Mouse (Mus musculus) forebrain, embryonic 10.5 days (tissue): Measurements from ENCODE around the gene Klk1b21. TPM values are rescaled to one million over a fixed set of nuclear protein-coding genes. Genes with fewer than 3 reads are reported as not detected.
"Not testable (repeated sequence)": the region's sequence is repeated elsewhere in the genome, so short reads cannot be mapped to it uniquely, and the experiment has no call there.

ENCODE experiments used
- DNase-seq: peaks from one replicate; pipeline ENCODE4 v3.0.0-alpha.2; 2017; ENCODE audit warnings: low spot score; ENCODE audit errors: extremely low spot score
- H3K27ac ChIP-seq: fragments of 300-500 bp; sonication (generic); 2 replicates; pipeline ENCODE4 v1.5.1; 2016; ENCODE audit warnings: mild to moderate bottlenecking
- H3K27me3 ChIP-seq: fragments of 300-500 bp; sonication (generic); 2 replicates; pipeline ENCODE4 v1.6.1; 2016; ENCODE audit warnings: mild to moderate bottlenecking; ENCODE audit not compliant: poor library complexity, severe bottlenecking
- H3K36me3 ChIP-seq: fragments of 300-500 bp; sonication (generic); replicated peaks from 2 replicates; pipeline ENCODE4 v1.6.1; 2016; ENCODE audit warnings: mild to moderate bottlenecking, moderate library complexity
- H3K4me1 ChIP-seq: fragments of 300-500 bp; sonication (generic); 2 replicates; pipeline ENCODE4 v1.6.1; 2016
- H3K4me3 ChIP-seq: fragments of 300-500 bp; sonication (generic); 2 replicates; pipeline ENCODE4 v1.5.1; 2016; ENCODE audit warnings: mild to moderate bottlenecking, moderate library complexity
- H3K9me3 ChIP-seq: fragments of 300-500 bp; sonication (generic); 2 replicates; pipeline ENCODE4 v1.6.1; 2016; ENCODE audit warnings: mild to moderate bottlenecking, moderate library complexity
- WGBS: fragments of 180-500 bp; shearing (Covaris S2); methylation state at CpG from one replicate; pipeline ENCODE4 v1.1.7; 2016; 5-methylcytosine and 5-hydroxymethylcytosine counted together
- polyA plus RNA-seq: library from polyadenylated mRNA; unstranded; fragments of >200 nt; fragmentation: Nextera tagmentation; extraction: Ambion mirVana; gene quantifications from 2 replicates; pipeline ENCODE4 v1.2.1, GENCODE M21; 2016

Gene Klk1b21
- polyA plus RNA-seq, result not detected in 2 replicates

DNA sequence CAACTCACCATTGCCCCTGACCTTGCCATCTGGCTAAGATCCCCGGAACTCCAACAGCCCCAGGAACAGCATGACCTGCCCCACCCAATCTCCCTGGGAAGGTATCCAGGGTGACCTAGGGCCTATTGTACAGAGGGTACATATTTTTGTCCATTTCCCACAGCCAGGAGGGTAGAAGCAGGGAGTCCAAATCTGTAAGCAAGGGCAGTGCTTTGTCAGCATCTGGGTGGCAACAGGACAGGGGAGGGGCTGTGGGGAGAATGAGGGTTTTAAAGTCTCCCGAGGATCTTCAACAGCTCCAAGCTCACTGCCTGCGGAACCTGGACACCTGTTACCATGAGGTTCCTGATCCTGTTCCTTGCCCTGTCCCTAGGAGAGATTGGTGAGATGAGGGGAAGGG is at the start of gene Klk1b21:
Klk1b21 (plus strand) TSS at position 301 of the 400 bp plus-strand sequence.
- not testable (repeated sequence) for H3K27ac ChIP-seq, H3K4me3 ChIP-seq, H3K9me3 ChIP-seq, H3K27me3 ChIP-seq, H3K36me3 ChIP-seq, DNase-seq, H3K4me1 ChIP-seq
- 76% methylated on average over 3 of the region's 3 CpGs for WGBS

DNA sequence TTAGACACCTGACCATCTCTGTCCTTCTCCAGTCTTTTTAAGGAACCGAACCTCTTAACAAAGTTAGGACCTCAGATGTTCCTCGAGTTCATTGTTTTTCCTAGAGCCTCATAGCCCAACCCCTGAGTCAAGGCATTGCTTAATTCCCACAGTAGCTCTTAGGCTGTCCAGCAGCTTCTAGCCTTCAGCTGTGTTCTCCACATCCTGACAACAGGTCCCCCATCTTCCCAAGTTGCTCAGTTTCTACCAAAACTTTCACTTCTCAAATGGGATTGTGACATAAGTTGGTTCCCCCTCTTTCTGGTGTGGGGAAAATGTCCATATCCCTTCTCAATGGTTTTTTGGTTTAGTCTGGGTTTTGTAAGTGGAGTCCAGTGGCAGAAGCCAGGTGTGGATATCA is 30.0 kb upstream of the Klk1b21 start:
- Histone ChIP-seq H3K9me3 (no peaks in the 10 kb centered on the region), H3K27me3 (no peaks in the 10 kb centered on the region), H3K27ac (no peak overlapping the region), H3K4me3 (no peak overlapping the region), H3K36me3 (no peaks in the 10 kb centered on the region), H3K4me1 (no peaks in the 10 kb centered on the region)
- 84% methylated on average over 2 of the region's 2 CpGs for WGBS
- DNase-seq, result no peak

DNA sequence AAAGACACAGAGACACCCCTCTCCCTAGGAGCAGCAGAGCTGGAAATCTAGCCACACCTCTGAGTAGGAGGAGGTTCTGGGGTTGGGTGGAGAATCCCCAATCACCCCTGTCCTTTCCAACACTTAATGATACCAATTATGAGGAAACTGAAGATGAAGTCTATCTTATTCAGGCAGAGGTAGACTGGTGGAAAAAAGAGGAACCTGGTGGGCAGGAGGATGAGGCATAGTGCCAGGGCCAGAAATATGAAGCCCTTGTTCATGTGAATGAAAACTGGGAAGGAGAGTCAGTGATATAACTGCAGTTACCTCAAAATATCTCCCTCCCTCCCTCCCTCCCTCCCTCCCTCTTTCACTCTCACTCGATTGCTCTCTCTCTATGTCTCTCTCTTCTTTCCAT is 24.4 kb upstream of the Klk1b21 start:
- Histone ChIP-seq H3K27ac (no peak overlapping the region), H3K9me3 (peaks cover 4% of the 10 kb centered on the region; the same call in 1 of the 2 replicates), H3K4me1 (no peaks in the 10 kb centered on the region), H3K27me3 (no peaks in the 10 kb centered on the region), H3K4me3 (no peak overlapping the region), H3K36me3 (no peaks in the 10 kb centered on the region)
- WGBS, result 50% methylated on average over 1 of the region's 1 CpGs
- DNase-seq, result no peak

DNA sequence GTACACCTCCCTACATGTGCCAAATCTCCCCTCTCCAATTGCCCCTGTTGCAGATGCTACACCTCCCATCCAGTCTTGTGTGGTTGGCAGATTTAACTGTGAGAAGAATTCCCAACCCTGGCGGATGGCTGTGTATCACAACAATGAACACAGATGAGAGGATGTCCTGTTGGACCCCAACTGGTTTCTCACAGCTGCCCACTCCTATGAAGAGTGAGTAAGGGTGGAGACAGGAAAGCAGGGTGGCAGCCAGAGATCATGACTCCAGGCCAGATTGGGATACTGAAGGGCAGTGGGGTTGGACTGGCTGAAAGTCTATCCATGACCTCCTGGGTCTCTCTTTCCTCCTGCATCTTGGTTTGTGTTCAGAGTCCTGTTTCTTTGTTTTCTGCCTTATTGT is 6.0 kb upstream of the Klk1b21 start:
- Histone ChIP-seq H3K36me3 (no peaks in the 10 kb centered on the region), H3K4me1 (no peaks in the 10 kb centered on the region), H3K9me3 (no peaks in the 10 kb centered on the region; the same call in 1 of the 2 replicates), H3K4me3 (no peak overlapping the region), H3K27ac (no peak overlapping the region), H3K27me3 (no peaks in the 10 kb centered on the region)
- 91% methylated on average over 1 of the region's 1 CpGs for WGBS
- DNase-seq, result no peak

DNA sequence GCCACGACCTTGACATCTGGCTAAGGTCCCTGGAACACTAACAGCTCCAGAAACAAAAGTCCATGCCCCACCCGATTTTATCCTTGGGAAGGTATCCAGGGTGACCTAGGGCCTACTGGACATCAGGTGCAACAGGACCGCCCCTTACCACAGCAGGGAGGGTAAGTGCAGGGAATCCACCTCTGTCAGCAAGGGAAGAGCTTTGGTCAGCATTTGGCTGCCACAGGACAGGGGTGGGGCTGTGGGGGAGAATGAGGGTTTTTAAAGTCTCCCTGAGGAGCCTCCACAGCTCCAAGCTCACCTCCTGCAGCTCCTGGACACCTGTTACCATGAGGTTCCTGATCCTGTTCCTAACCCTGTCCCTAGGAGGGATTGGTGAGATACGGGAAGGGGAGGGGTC is 10.2 kb downstream of the Klk1b21 start, which contains the start of gene Klk1b22:
Klk1b22 (plus strand) TSS at position 301 of the 400 bp plus-strand sequence.
- WGBS, result 62% methylated on average over 4 of the region's 4 CpGs

DNA sequence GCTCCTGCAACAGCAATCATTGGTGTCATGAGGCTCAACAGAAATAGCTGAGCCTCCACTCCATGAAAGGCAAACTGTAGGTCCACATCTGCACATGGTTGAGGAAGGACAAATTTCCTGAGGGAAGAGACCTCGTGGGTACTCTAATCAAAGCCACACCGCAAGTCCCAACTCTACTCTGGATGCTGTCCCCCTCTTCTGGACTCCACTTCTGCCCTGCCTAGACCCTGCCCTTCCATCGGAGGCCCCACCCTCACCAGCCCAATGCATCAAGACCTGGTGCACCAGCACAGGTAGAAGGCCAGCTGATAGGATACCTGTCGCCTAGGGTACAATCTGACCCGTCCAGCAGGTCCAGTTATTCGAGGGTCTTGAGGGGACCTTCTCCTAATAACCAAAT is 21.3 kb downstream of the Klk1b21 start:
- Histone ChIP-seq H3K27ac (no peak overlapping the region), H3K4me1 (no peaks in the 10 kb centered on the region), H3K9me3 (no peaks in the 10 kb centered on the region), H3K27me3 (no peaks in the 10 kb centered on the region), H3K4me3 (no peak overlapping the region), H3K36me3 (no peaks in the 10 kb centered on the region)
- WGBS, result 91% methylated on average over 6 of the region's 6 CpGs
- no peak for DNase-seq

More for the DNA sequence above, 10.2 kb downstream of the Klk1b21 start, which contains the start of gene Klk1b22:
- Histone ChIP-seq H3K9me3 (no peaks in the 10 kb centered on the region), H3K4me3 (no peak within 1 kb of the TSS), H3K36me3 (no peaks in the 10 kb centered on the region), H3K27me3 (no peaks in the 10 kb centered on the region), H3K4me1 (no peaks in the 10 kb centered on the region), H3K27ac (no peak within 1 kb of the TSS)
- DNase-seq, result no peak

DNA sequence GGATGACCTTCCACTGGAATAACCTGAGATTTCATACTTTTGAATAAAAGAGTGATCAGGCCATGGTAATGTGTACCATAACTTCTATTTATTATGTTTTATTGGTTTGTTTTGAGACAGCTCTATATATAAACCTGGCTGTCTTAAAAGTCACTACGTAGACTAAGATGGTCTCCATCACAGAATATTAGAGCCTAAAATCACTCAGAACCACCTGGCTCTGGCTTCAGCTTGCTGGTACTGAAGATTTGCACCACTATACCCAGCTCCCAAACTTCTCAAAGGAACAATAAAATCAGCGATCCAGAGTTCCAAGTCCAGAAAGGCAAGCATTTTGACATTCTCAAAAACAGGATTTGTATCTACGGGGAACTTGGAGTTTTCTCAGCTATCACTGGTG is 34.3 kb downstream of the Klk1b21 start, which contains the start of gene Klk1b16:
Klk1b16 (plus strand) TSS at position 301 of the 400 bp plus-strand sequence.
- no peaks in the 10 kb centered on the region for H3K4me1 ChIP-seq

More for the DNA sequence above, 34.3 kb downstream of the Klk1b21 start, which contains the start of gene Klk1b16:
- no peak for DNase-seq
- Histone ChIP-seq H3K27ac (no peak within 1 kb of the TSS), H3K27me3 (no peaks in the 10 kb centered on the region), H3K9me3 (no peaks in the 10 kb centered on the region), H3K36me3 (no peaks in the 10 kb centered on the region), H3K4me3 (no peak within 1 kb of the TSS)
- 91% methylated on average over 3 of the region's 3 CpGs for WGBS

Other genes starting within 250 kb of the Klk1b21 start
- gene Klk4, start 221.2 kb upstream of the Klk1b21 start, polyA plus RNA-seq, result not detected in 2 replicates
- not detected in 2 replicates for gene Klk15, start 168.6 kb upstream of the Klk1b21 start, polyA plus RNA-seq
- not detected in 2 replicates for gene Klk1b8, start 151.7 kb upstream of the Klk1b21 start, polyA plus RNA-seq
- gene Klk1b1, start 135.6 kb upstream of the Klk1b21 start, polyA plus RNA-seq, result not detected in 2 replicates
- gene Klk1b9, start 126.3 kb upstream of the Klk1b21 start, polyA plus RNA-seq, result not detected in 2 replicates
- gene Klk1b11, start 106.5 kb upstream of the Klk1b21 start, polyA plus RNA-seq, result not detected in 2 replicates
- not detected in 2 replicates for gene Klk1b26, start 90.2 kb upstream of the Klk1b21 start, polyA plus RNA-seq
- not detected in 2 replicates for gene Klk1b27, start 50.0 kb upstream of the Klk1b21 start, polyA plus RNA-seq
- gene Klk1b22, start 10.3 kb downstream of the Klk1b21 start, polyA plus RNA-seq, result not detected in 2 replicates
- gene Klk1b16, start 34.4 kb downstream of the Klk1b21 start, polyA plus RNA-seq, result not detected in 2 replicates
- not detected in 2 replicates for gene Klk1b24, start 85.9 kb downstream of the Klk1b21 start, polyA plus RNA-seq
- not detected in 2 replicates for gene Klk1b3, start 95.9 kb downstream of the Klk1b21 start, polyA plus RNA-seq
- not detected in 2 replicates for gene Klk1b4, start 105.1 kb downstream of the Klk1b21 start, polyA plus RNA-seq
- gene Klk1b5, start 113.6 kb downstream of the Klk1b21 start, polyA plus RNA-seq, result not detected in 2 replicates
- gene Klk1, start 123.0 kb downstream of the Klk1b21 start, polyA plus RNA-seq, result not detected in 2 replicates
- not detected in 2 replicates for gene Gm36864, start 133.8 kb downstream of the Klk1b21 start, polyA plus RNA-seq
- 1.3 and 1.4 TPM in 2 replicates for gene 1700028J19Rik, start 144.4 kb downstream of the Klk1b21 start, polyA plus RNA-seq
- 197 and 209 TPM in 2 replicates for gene 2410002F23Rik, start 144.4 kb downstream of the Klk1b21 start, polyA plus RNA-seq
- 0.12 TPM in 1 of 2 replicates, not detected in the other for gene Acp4, start 155.1 kb downstream of the Klk1b21 start, polyA plus RNA-seq
- 1.2 TPM in 1 of 2 replicates, not detected in the other for gene Gm15517, start 159.1 kb downstream of the Klk1b21 start, polyA plus RNA-seq
- gene Clec11a, start 204.6 kb downstream of the Klk1b21 start, polyA plus RNA-seq, result 2.5 and 2.9 TPM in 2 replicates
- gene Shank1, start 207.9 kb downstream of the Klk1b21 start, polyA plus RNA-seq, result 1.4 TPM in 2 replicates